Mouse (Mus musculus) CH12.LX (cell line): Measurements from ENCODE around the gene Tns2. TPM values are rescaled to one million over a fixed set of nuclear protein-coding genes. Genes with fewer than 3 reads are reported as not detected.

Source experiments
- DNase-seq: peaks from one replicate; pipeline ENCODE4 v3.0.0-alpha.2; 2013; ENCODE audit errors: extremely low read depth
- H3K27ac ChIP-seq: 2 replicates; pipeline ENCODE4 v1.5.1; 2012; ENCODE audit warnings: low read depth, mild to moderate bottlenecking, control low read depth, moderate library complexity; ENCODE audit not compliant: insufficient read depth
- H3K27me3 ChIP-seq: replicated peaks from 2 replicates; pipeline ENCODE3; 2012; ENCODE audit warnings: inconsistent platforms
- H3K36me3 ChIP-seq, 2 experiments: replicated peaks in 1 of 2; 2 replicates each; pipeline versions ENCODE3 to v1.6.1; 2012; ENCODE audit warnings: inconsistent platforms in 1 of 2, low read length in 1 of 2, mild to moderate bottlenecking in 1 of 2, mixed read lengths in 1 of 2, moderate library complexity in 1 of 2; ENCODE audit not compliant: control insufficient read depth in 1 of 2, insufficient read depth in 1 of 2
- H3K4me1 ChIP-seq, 2 experiments: 2 replicates each; pipeline ENCODE4 v1.6.1; 2012; ENCODE audit warnings: inconsistent platforms in 1 of 2, moderate library complexity in 1 of 2; ENCODE audit not compliant: insufficient read depth in 2 of 2, control insufficient read depth in 1 of 2
- H3K4me2 ChIP-seq: 2 replicates; pipeline ENCODE4 v1.6.1; 2012; ENCODE audit warnings: low read depth, mild to moderate bottlenecking, control low read depth; ENCODE audit not compliant: poor library complexity, insufficient read depth, severe bottlenecking
- H3K4me3 ChIP-seq, 3 experiments: fragments of 150-350 bp in 1 of 3; sonication (generic) in 1 of 3; replicated peaks in 1 of 3; 2 replicates each; pipeline versions ENCODE3 to v1.5.1; 2011 to 2012; ENCODE audit warnings: low read depth in 2 of 3, low read length in 2 of 3, mild to moderate bottlenecking in 2 of 3, moderate library complexity in 2 of 3, control low read depth in 1 of 3, improper control_type of control experiment in 1 of 3, inconsistent platforms in 1 of 3, mixed read lengths in 1 of 3; ENCODE audit not compliant: poor library complexity in 1 of 3
- H3K79me2 ChIP-seq: replicated peaks from 2 replicates; pipeline ENCODE4 v1.6.1; 2012; ENCODE audit warnings: mild to moderate bottlenecking, moderate library complexity; ENCODE audit not compliant: control insufficient read depth, poor library complexity, insufficient read depth, severe bottlenecking; ENCODE audit errors: extremely low read depth
- H3K9ac ChIP-seq: 2 replicates; pipeline ENCODE4 v1.6.1; 2012; ENCODE audit warnings: low read depth, mild to moderate bottlenecking, control low read depth, moderate library complexity; ENCODE audit not compliant: insufficient read depth
- H3K9me3 ChIP-seq: replicated peaks from 2 replicates; pipeline ENCODE3; 2012; ENCODE audit warnings: low read length, inconsistent platforms, mixed read lengths
- BHLHE40 ChIP-seq: IDR thresholded peaks from 2 replicates; pipeline ENCODE4 v1.6.1; 2011; ENCODE audit warnings: mild to moderate bottlenecking, low read depth, low read length, improper control_type of control experiment
- CHD1 ChIP-seq: IDR thresholded peaks from 2 replicates; pipeline ENCODE4 v1.6.1; 2012; ENCODE audit warnings: low read depth, low read length, improper control_type of control experiment, inconsistent platforms
- E2F4 ChIP-seq: IDR thresholded peaks from 2 replicates; pipeline ENCODE4 v1.6.1; 2011; ENCODE audit warnings: low read depth, low read length, improper control_type of control experiment; ENCODE audit not compliant: insufficient replicate concordance
- EP300 ChIP-seq: IDR thresholded peaks from 2 replicates; pipeline ENCODE4 v1.6.1; 2011; ENCODE audit warnings: low read length, improper control_type of control experiment
- HCFC1 ChIP-seq: IDR thresholded peaks from 2 replicates; pipeline ENCODE4 v1.6.1; 2012; ENCODE audit warnings: low read depth, mild to moderate bottlenecking, inconsistent platforms, low read length, improper control_type of control experiment
- IRF4 ChIP-seq: IDR thresholded peaks from 2 replicates; pipeline ENCODE4 v1.6.1; 2014; ENCODE audit warnings: low read depth, mild to moderate bottlenecking, inconsistent platforms, low read length, improper control_type of control experiment
- JUN ChIP-seq: IDR thresholded peaks from 2 replicates; pipeline ENCODE4 v1.6.1; 2011; ENCODE audit warnings: low read depth, mild to moderate bottlenecking, low read length, improper control_type of control experiment, moderate library complexity; ENCODE audit not compliant: insufficient read depth
- JUND ChIP-seq: conservative IDR thresholded peaks from 2 replicates; pipeline ENCODE4 v1.6.1; 2011; ENCODE audit warnings: low read depth, low read length, improper control_type of control experiment
- KAT2A ChIP-seq: IDR thresholded peaks from 2 replicates; pipeline ENCODE4 v1.6.1; 2012; ENCODE audit warnings: low read length, improper control_type of control experiment, inconsistent platforms; ENCODE audit not compliant: insufficient replicate concordance
- MAX ChIP-seq: IDR thresholded peaks from 2 replicates; pipeline ENCODE4 v1.6.1; 2011; ENCODE audit warnings: low read length, improper control_type of control experiment
- MAZ ChIP-seq: IDR thresholded peaks from 2 replicates; pipeline ENCODE4 v1.6.1; 2012; ENCODE audit warnings: low read depth, mild to moderate bottlenecking, inconsistent platforms, low read length, improper control_type of control experiment, moderate library complexity
- MEF2A ChIP-seq: IDR thresholded peaks from 2 replicates; pipeline ENCODE4 v1.6.1; 2014; ENCODE audit warnings: low read depth, mild to moderate bottlenecking, inconsistent platforms, low read length, improper control_type of control experiment, borderline replicate concordance
- NELFE ChIP-seq: IDR thresholded peaks from 2 replicates; pipeline ENCODE4 v1.6.1; 2011; ENCODE audit warnings: low read depth, low read length, improper control_type of control experiment
- PAX5 ChIP-seq: IDR thresholded peaks from 2 replicates; pipeline ENCODE4 v1.6.1; 2012; ENCODE audit warnings: low read length, inconsistent platforms, mixed read lengths
- RAD21 ChIP-seq: IDR thresholded peaks from 2 replicates; pipeline ENCODE4 v1.6.1; 2011; ENCODE audit warnings: low read depth, mild to moderate bottlenecking, low read length, improper control_type of control experiment, moderate library complexity
- RCOR1 ChIP-seq: conservative IDR thresholded peaks from 2 replicates; pipeline ENCODE4 v1.6.1; 2012; ENCODE audit warnings: low read depth, mild to moderate bottlenecking, inconsistent platforms, low read length, improper control_type of control experiment
- SIN3A ChIP-seq: IDR thresholded peaks from 2 replicates; pipeline ENCODE4 v1.6.1; 2012; ENCODE audit warnings: low read length, improper control_type of control experiment, inconsistent platforms
- SMC3 ChIP-seq: IDR thresholded peaks from 2 replicates; pipeline ENCODE4 v1.6.1; 2011; ENCODE audit warnings: low read depth, low read length, improper control_type of control experiment
- UBTF ChIP-seq: IDR thresholded peaks from 2 replicates; pipeline ENCODE4 v1.6.1; 2012; ENCODE audit warnings: low read depth, mild to moderate bottlenecking, inconsistent platforms, low read length, improper control_type of control experiment, moderate library complexity
- USF1 ChIP-seq: IDR thresholded peaks from 2 replicates; pipeline ENCODE4 v1.6.1; 2014; ENCODE audit warnings: low read depth, mild to moderate bottlenecking, inconsistent platforms, low read length, improper control_type of control experiment
- ZC3H11A ChIP-seq: IDR thresholded peaks from 2 replicates; pipeline ENCODE4 v1.6.1; 2012; ENCODE audit warnings: low read depth, mild to moderate bottlenecking, inconsistent platforms, low read length, improper control_type of control experiment
- ZMIZ1 ChIP-seq: IDR thresholded peaks from 2 replicates; pipeline ENCODE4 v1.6.1; 2012; ENCODE audit warnings: low read depth, mild to moderate bottlenecking, inconsistent platforms, low read length, improper control_type of control experiment
- dilution Hi-C: fragments of 300-500 bp; cut with MboI; formaldehyde crosslinking; loops from 2 replicates; pipeline ENCODE4 v1.14.3; 2020; ENCODE audit warnings: low sequenced_read_pairs; ENCODE audit not compliant: extremely low pct_unique_long_range_greater_than_20kb, extremely low pct_ligation_motif_present
- in situ Hi-C: fragments of 300-500 bp; cut with MboI; formaldehyde crosslinking; loops from 3 replicates; pipeline ENCODE4 v1.14.3; 2019; ENCODE audit warnings: low sequenced_read_pairs, low pct_ligation_motif_present, low pct_unique_long_range_greater_than_20kb, mixed read lengths
- polyA plus RNA-seq: library from polyadenylated mRNA; unstranded; fragments of >175 nt; gene quantifications from 2 replicates; pipeline ENCODE4 v1.2.1, GENCODE M21; 2012; ENCODE audit warnings: low read depth; ENCODE audit not compliant: insufficient read length
- total RNA-seq, 2 experiments: library from RNA; depleted of rRNA; stranded (reverse); fragments of 300-350 nt in 1 of 2; fragments of >200 nt in 1 of 2; gene quantifications; 2 replicates each; pipeline ENCODE4 v1.2.3; 2012 to 2014

Tns2 gene
- total and polyA plus RNA-seq, 3 experiments: 0.13 to 0.34 TPM; not detected in 1

- no peak for TF ChIP-seq MAX
- no peak for TF ChIP-seq PAX5
- no peak for TF ChIP-seq USF1
- no peak for TF ChIP-seq ZMIZ1
- TF ChIP-seq RCOR1: no peak
- no peak for TF ChIP-seq JUND
- TF ChIP-seq IRF4: no peak
- TF ChIP-seq KAT2A: no peak
- TF ChIP-seq CHD1: no peak
- no peak for TF ChIP-seq BHLHE40
- TF ChIP-seq SMC3: peak; percentile 47
- TF ChIP-seq JUN: no peak
- no peak for TF ChIP-seq E2F4
Measured at GRCm38 (mm10) chr15:102108651-102109525, 8.7 kb downstream of the Tns2 start (continued).

- no peak overlapping the region for H3K4me3 ChIP-seq
- peaks cover 18 to 48% of the 10 kb centered on the region in 2 experiments for H3K4me1 ChIP-seq
- dilution Hi-C loops (no loop called here), in situ Hi-C loops (no loop called here)
- no peak for DNase-seq
- TF ChIP-seq RAD21: no peak
- no peak for TF ChIP-seq BHLHE40
- TF ChIP-seq ZC3H11A: no peak
- TF ChIP-seq IRF4: no peak
- TF ChIP-seq EP300: no peak
- TF ChIP-seq MAZ: no peak
- TF ChIP-seq NELFE: no peak
- TF ChIP-seq MEF2A: no peak
- TF ChIP-seq HCFC1: no peak
- no peak for TF ChIP-seq SIN3A
- no peak for TF ChIP-seq UBTF
- peaks cover 0 to 8% of the 10 kb centered on the region in 2 experiments for H3K36me3 ChIP-seq
- no peak overlapping the region for H3K4me2 ChIP-seq
- H3K9ac ChIP-seq: no peak overlapping the region
- H3K27me3 ChIP-seq: peaks cover 31% of the 10 kb centered on the region
- H3K27ac ChIP-seq: no peak overlapping the region
- no peaks in the 10 kb centered on the region for H3K79me2 ChIP-seq
- no peaks in the 10 kb centered on the region for H3K9me3 ChIP-seq
Measured at GRCm38 (mm10) chr15:102110271-102110670, 10.1 kb downstream of the Tns2 start.
